Mouse (Mus musculus) embryo, embryonic 11 days (tissue): ENCODE results near the gene Brd4.

Experiments
- DNase-seq: peaks from one replicate; pipeline ENCODE4 v3.0.0-alpha.2; 2015

Gene Brd4

DNA sequence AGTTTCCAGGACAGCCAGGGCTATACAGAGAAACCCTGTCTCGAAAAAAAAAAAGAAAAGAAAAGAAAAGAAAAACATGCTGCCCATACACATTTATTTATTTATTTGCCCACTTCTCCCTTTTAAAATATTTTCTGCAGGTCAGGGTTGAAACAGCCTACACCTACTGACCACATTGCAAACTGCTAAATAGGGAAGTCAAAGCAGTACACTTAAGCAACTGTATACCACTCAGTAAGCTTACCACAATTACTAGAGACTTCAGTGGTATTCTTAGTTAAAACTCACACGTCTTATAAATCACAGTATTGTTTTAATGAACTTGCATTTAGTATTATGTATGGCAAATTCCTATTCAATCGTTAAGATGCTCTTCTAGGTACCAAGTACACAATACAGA, 3.9 kb downstream of the Brd4 start:
- no peak for DNase-seq

- DNase-seq, result no peak
These were observed 7.3 kb downstream of the Brd4 start for GRCm38 (mm10) chr17:32277201-32277600.

DNA sequence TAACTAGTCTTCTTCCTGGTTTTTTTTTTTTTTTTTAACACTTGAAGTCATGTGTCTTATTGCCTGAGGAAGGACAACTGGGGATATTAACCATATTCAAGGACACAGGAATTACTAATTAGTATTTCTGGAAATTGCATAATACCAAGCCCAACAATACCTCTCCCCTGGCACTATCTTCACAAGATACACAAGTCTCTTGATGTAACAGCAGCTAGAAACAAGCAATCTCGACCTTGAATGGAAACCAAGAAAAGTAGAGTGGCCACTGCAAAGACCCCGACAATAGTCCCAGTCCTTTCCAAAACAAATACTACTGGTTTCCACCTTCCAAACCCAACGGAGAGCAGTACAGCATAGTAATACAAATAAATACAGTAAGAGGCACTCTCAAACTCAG, 9.0 kb downstream of the Brd4 start:
- no peak for DNase-seq

DNA sequence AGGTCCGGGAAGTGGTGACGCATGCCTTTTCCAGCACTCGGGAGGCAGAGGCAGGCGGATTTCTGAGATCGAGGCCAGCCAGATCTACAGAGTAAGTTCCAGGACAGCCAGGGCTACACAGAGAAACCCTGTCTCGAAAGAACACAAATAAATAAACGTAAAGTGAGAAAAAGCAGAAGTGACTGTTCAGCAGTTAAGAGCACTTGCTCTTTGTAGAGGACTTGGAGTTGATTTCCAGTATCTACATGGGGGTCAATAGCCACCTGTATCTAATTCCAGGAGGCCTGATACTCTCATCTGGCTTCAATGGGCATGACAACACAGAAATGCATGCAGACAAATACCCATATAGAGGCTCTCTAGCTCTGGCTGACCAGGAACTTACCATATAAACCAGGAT, 15.4 kb downstream of the Brd4 start:
- DNase-seq, result no peak

DNA sequence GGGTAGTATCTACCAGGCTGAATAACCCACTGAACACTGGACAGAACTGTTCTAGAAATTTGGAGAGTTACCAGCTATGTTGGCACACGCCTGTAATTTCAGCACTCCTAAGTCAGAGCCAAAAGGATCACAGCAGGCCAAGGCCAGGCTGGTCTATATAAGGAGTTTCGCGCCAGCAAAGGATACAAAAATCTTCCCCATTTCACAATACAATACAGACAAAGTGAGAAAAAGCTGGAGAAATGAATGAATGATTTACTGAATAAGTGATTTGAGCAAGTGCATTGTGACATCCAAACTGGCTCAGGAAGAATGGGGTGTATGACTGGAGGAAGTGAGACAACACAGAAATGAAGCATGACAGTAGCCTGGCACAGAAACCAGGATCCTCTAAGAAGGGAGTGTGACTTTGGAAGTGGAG, 16.0 kb downstream of the Brd4 start:
- no peak for DNase-seq

DNA sequence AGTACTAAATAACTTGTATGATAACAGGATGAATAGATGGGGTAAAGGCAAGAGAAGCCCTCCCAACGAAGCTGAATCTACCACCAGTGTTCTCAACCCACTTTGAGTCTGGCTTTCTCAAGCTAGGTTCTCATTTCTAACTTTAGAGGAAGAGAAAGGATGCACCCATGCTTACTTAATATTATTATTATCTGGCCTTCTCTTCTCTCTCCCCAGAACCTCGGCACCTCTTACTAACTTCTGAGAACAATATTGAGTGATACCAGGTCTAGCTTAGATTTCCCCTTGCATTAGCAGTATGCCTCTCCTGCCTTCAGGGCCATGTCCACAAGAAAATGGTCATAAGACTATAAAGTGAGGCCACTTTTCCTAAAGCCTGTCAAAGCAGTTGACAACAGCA, 16.4 kb downstream of the Brd4 start:
- DNase-seq, result no peak

GRCm38 (mm10) chr17:32267617-32268016, 16.9 kb downstream of the Brd4 start:
- no peak for DNase-seq

DNA sequence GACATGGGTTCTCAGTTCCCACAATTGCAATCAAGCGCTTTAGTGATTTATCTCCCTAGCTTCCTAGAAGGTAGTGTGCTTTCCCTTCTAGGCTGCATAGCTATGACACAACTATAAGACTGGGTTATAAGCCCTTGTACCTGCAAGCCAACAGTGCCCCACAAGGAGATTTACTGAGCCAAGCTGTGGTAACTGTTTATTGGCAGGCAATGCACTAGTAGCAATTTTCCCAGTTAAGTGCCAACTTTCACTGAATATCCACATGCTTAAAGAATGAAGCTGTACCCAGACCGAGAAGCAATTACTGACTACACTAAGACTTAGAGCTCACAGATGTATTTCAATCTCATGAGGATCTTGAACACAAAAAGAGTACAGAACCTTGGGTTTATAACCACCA, 20.9 kb downstream of the Brd4 start:
- no peak for DNase-seq

DNA sequence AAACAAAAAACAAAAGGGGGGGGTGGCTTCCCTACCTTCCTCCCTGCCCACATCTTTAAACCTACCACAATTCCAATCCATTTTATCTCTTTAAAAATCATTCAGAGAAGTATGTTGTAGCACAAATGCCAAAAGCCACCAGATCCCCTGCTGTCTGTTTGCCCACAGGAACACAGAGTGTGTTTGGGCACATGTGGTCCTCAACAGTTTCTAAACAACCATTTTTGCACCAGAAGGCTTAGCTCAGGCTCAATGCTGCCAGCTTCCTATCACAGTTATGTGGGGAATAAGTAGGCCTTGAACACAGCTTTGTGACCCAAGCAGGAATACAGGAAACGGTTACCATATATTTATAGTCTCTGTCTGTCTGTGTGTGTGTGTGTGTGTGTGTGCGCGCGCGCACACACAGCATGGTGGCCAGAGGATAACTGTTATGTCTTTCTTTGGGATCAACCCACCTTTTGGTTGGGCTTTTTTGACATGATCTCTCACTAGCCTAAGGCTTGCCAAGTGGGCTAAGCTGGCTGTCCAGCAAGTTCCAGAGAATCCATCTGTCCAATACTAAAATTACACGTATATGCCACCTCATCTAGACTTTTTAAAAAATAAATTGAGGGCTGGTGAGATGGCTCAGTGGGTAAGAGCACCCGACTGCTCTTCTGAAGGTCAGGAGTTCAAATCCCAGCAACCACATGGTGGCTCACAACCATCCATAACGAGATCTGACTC, 21.5 kb downstream of the Brd4 start:
- DNase-seq, result no peak

GRCm38 (mm10) chr17:32258869-32259268, 25.7 kb downstream of the Brd4 start:
- DNase-seq, result no peak

DNA sequence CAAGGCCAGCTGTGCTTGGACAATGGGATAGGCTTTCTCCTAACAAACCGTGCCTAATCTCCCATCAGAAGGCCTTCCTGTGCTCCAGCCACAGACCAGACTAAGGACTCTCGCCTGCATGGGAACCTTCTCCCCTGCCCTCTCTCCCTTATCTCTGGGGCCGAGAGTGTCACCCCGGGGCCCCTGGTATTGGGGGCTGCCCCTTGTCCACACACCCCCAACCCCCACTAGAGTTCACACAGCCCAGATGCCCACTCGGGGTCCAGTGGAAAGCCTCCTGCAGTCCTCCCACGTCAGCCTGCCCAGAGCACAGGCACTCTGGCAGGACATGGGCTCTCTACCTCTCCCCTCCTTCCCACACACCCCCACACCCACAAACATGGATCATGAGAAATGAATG, 26.6 kb downstream of the Brd4 start:
- no peak for DNase-seq

DNA sequence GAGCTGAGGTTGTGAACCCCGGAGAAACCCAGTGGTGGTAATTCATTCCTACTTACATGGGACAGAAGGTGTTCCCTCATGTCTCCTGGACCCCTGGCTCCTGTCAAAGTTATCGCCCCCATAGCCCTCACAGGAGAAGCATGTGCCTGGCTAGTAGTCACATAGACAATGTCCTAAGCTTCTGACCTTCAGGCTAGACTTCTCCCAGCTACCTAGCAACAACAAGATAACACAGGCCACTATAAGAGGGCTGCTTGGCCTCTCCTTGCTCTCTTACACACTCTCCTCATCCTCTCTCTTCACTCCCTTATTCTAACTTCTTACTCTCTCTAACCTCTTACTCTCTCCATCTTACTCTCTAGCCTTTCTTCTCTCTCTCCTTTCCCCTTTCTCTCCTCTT, 27.1 kb downstream of the Brd4 start:
- DNase-seq, result no peak

GRCm38 (mm10) chr17:32256896-32257295, 27.6 kb downstream of the Brd4 start:
- DNase-seq, result no peak

GRCm38 (mm10) chr17:32253261-32253660, 31.3 kb downstream of the Brd4 start:
- no peak for DNase-seq

DNA sequence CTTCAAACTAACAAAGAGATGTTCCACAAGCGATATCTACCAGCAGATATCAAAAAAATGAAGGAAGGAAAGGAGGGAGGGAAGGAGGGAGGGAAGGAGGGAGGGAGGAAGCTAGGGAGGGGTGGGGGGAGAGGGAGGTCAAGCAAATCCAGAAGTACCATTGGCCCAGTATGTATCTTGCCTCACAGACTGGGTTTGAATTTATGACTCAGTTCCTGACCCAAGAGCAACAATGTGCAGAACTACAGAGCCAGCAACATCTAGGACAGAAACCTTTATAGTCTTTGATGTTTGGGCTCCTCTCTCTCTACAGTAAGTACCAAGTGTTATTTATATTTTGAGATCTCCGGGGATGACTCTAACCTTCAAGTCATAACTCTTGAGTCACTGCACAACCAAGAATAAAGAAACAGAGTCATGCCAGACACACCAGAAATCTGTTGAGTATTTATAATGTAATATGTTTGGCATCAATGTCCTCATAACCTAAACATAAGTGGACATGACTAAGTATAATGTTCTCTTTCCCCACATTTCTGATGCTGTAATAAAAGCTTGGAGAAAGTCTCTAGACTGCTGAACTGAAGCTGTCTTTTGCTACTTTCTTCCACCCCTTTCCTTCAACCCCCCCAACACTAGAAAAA, 32.6 kb downstream of the Brd4 start:
- no peak for DNase-seq

DNA sequence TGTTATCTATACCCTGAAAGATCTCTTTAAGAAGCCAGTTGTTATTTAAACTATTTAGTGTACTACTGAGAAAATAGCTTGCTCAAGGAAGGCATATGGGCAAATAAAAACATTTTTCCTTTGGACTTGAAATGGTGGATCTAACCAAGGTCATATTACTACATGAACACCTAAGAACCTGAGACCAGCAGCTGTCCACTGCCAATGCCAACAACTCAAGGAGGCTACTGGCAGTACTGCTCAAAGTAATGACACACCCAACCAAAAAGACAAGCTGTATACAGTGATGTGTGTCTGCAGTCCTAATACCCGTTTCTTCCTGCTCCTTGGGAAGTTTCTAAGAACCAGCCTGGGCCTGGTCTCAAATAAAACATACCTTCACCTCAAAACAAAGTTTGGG, 34.5 kb downstream of the Brd4 start:
- no peak for DNase-seq

DNA sequence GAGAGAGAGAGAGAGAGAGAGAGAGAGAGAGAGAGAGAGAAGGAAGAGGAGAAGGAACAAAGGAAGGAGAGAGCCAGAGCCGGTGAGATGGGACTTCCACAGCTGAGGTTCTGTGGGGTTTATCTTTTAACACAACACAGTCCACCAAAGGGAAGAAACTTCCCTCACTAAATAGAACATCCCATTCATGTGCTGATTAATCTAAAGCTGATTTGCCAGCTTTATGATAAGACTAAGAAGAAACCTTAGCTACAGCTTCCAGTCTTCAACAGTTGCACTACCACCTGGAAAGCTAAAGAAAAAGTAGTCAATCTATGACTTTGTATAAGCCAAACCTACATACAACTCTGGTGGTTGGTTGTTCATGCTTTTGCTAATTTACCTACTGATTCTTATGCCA, 36.3 kb downstream of the Brd4 start:
- DNase-seq, result no peak

DNA sequence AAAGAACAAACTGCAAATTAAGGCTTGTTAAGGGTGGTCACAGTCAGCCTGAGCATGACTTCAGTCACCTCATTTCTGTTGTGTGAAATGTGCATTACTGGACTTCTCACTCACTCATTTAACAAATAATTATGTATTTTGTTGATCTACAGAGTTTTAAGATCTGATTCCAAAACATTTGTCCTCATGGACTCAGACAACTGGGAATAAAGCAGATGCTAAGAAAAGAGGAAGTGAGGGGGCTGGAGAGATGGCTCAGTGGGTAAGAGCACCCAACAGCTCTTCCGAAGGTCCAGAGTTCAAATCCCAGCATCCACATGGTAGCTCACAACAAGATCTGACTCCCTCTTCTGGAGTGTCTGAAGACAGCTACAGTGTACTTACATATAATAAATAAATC, 36.9 kb downstream of the Brd4 start:
- no peak for DNase-seq

- no peak for DNase-seq
These were observed 38.4 kb downstream of the Brd4 start for GRCm38 (mm10) chr17:32246117-32246516.

DNA sequence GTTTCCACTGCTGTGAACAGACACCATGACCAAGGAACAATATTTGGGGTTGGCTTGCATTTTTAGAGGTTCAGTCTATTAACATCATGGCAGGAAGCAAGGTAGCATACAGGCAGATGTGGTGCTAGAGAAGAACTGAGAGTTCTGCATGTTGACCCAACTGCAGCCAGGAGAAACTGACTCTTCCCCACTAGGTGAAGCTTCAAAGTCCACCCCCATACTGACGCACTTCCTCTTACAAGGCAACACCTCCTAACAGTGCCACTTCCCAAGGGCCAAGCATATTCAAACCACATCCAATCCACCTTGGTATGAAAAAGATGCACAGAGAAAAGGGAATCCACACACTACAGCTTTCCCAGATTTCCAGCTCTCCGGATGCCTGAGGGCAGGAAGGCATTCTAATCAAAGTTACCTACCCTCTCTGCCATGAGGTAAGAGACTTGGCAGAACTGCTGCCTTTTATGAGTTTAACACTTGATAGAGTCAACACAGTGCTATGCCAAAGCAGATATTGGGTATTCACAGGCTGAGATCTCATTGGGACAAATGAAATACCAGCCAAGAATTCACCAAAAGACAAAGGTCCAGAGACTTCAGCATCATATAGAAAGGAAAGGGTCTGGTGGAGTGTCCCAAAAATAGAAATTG, 43.5 kb downstream of the Brd4 start:
- no peak for DNase-seq

DNA sequence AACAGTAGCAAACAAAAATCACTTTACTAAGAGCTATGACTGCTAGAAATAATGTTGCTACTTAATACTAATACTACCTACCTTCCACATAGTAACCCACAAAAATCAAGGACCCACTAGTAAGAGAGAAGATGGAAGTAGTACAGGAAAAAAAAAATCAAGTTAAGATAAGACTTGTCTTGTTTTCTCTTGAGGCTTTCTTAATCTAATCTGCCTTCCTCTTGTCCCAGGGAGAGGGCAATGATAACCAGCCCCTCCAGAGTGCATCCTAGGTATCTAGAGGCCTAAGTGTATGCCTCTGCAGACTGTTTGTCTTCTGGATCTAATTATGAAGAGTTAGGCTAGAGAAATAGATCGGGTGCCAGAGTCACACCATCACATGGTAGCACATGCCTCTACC, 45.9 kb downstream of the Brd4 start:
- no peak for DNase-seq

GRCm38 (mm10) chr17:32235534-32236191, 48.9 kb downstream of the Brd4 start:
- DNase-seq, result peak; percentile 43

- DNase-seq, result no peak
These were observed 51.3 kb downstream of the Brd4 start for GRCm38 (mm10) chr17:32233174-32233573.

DNA sequence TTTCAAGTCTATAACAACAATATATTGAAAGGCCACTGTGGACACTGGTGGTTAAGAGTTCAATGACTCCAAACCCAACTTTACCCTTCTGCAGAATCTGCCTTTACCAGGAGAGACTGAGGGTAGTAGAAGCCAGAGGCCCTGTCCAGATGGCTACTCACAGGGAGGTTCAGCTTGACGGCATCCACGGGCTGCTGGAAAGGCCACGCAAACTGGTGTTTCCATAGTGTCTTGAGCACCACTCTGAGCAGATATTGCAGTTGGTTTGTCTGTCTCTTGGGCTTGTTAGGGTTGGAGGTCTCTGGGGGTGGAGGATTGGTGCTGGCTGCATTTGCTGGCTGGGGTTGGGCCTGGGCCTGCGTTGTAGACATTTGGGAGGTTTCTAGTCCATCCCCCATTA, 55.3 kb downstream of the Brd4 start:
- DNase-seq, result no peak
